8 mouse cellular contexts compared by ENCODE assay signal in the genomic region with DNA sequence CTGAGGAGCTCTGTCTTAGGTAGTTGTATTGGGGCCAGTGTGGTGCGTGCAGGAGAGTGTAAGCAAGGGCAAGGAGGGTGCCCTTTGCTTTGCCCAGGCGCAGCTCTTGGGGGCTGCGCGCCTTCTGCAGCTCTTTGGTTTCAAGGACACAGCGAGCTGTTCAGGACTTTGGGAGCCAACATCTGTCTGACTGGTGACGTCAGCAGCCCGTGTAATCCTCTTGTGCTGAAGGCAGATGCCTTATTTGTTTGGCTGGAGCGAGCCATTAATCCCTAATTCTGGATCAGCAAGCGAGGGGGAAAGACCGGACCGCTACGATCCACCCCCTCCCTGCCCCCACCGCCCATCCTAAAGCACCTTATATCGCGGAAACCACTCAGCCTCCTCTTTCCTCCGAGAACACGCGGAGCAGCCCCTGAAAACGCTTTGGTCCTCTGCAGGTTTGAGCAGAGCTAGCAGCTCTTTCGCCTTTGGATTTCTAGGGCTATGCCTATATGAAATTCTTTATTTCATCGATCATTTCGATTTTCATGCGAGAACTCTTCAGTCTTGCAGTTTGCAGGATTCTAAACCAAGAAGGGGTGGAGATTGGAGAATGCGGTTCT.
DNase-seq lines count a peak whose midpoint lies in the region; ATAC-seq lines count a peak whose summit lies in the region.

No protein-coding gene starts in this region.

- peak; percentile 53 for DNase-seq in ZHBTc4 (ENCODE audit: low read depth, low spot score)
- peak; percentile 77 to 82 for DNase-seq in cerebellum, postnatal 10 days
- DNase-seq in frontal cortex, postnatal 25 days (ENCODE audit: low spot score in 2 of 2): peak; percentile 49 to 60
- DNase-seq in right cerebral cortex, postnatal 14 days: peak; percentile 61
- DNase-seq in spleen, postnatal 10 days (ENCODE audit: low spot score in 2 of 2): no peak
- DNase-seq in gastrocnemius, postnatal 10 days: no peak
- DNase-seq in ovary, postnatal 14 days (ENCODE audit: low spot score): no peak

- H3K27ac ChIP-seq in limb, embryonic 13.5 days: no peak overlapping the region

- no peak for ATAC-seq in limb, embryonic 13.5 days (ENCODE audit: low FRiP score, low read depth)

- no peak overlapping the region for H3K9ac ChIP-seq in limb, embryonic 13.5 days

- H3K27me3 ChIP-seq in limb, embryonic 13.5 days: peaks cover 91% of the 10 kb centered on the region

- H3K4me2 ChIP-seq in limb, embryonic 13.5 days (replicated peaks): peak overlapping the region; percentile 56

- under 1% methylated on average over 24 of the region's 24 CpGs for WGBS in limb, embryonic 13.5 days

- peak overlapping the region; percentile 31 for H3K4me3 ChIP-seq in limb, embryonic 13.5 days

- peaks cover 15% of the 10 kb centered on the region; the same call in 1 of the 2 replicates for H3K4me1 ChIP-seq in limb, embryonic 13.5 days

- no peaks in the 10 kb centered on the region for H3K9me3 ChIP-seq in limb, embryonic 13.5 days

- no peaks in the 10 kb centered on the region for H3K36me3 ChIP-seq in limb, embryonic 13.5 days

Comparison
In these comparisons a context has a peak if more than half of its experiments do, and no peak if none do; other contexts are left out.
1. DNase-seq: peak in ZHBTc4 (single experiment), cerebellum, postnatal 10 days (2 of 2), frontal cortex, postnatal 25 days (2 of 2) and right cerebral cortex, postnatal 14 days (single experiment); none in spleen, postnatal 10 days (0 of 2), gastrocnemius, postnatal 10 days (single experiment) and ovary, postnatal 14 days (single experiment).